Mouse (Mus musculus) kidney, adult 2 months (tissue): ENCODE results near the gene Slc3a2.
A peak's percentile ranks its signal among the peaks of the same experiment; 100 is the strongest.

Experiments used
- CTCF ChIP-seq: fragments of 200-500 bp; conservative IDR thresholded peaks from 2 replicates; pipeline ENCODE4 v1.5.1; 2011; ENCODE audit warnings: low read depth, mild to moderate bottlenecking, control low read depth, low read length, moderate library complexity, mixed read lengths; ENCODE audit not compliant: insufficient read depth, insufficient read length
- POLR2A ChIP-seq: fragments of 200-500 bp; IDR thresholded peaks from one replicate; pipeline ENCODE4 v1.6.1; 2011; ENCODE audit warnings: low read depth, low read length, control low read depth

DNA sequence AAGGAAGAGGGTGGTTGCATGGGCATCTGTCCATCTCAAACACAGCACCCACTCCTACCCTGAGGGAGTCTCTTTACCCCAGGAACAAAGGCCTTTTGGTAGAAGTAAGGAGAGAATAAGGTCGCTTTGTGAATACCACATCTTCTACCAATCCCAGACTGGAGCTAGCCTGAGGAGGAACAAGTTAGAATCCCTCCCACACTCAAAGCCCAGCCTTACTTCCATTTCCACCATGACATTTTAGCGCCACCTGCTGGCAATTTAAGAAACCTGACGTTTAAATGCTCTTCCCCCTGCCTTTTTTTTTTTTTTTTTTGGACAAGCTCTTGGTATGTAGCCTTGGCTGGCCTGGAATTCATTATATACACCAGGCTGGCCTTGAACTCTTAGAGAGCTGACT is 40.2 kb downstream of the Slc3a2 start:
- peak; percentile 56 for TF ChIP-seq CTCF
- no peak for TF ChIP-seq POLR2A
